Mouse (Mus musculus) gastrocnemius, postnatal 4 days (tissue): ENCODE data around the gene Gm39566. TPM values are rescaled to one million over a fixed set of nuclear protein-coding genes. Genes with fewer than 3 reads are reported as not detected.

Experiments used
- DNase-seq, 2 experiments: peaks; one replicate each; pipeline ENCODE4 v3.0.0; 2021 to 2022; ENCODE audit warnings: low spot score in 2 of 2, mixed read lengths in 2 of 2
- total RNA-seq, 2 experiments: library from RNA; stranded (reverse); gene quantifications; 2 replicates each; pipeline ENCODE4 v1.2.3; 2021

Gene Gm39566
- total RNA-seq, 2 experiments from 2014 or later: not detected

- DNase-seq: no peak
Measured at GRCm38 (mm10) chr11:69799394-69800137, 15.5 kb downstream of the Gm39566 start.

- DNase-seq: no peak
Measured at GRCm38 (mm10) chr11:69797924-69798323, 17.2 kb downstream of the Gm39566 start.

- no peak for DNase-seq
Measured at GRCm38 (mm10) chr11:69795983-69796435, 19.1 kb downstream of the Gm39566 start.

GRCm38 (mm10) chr11:69795168-69795982 is 19.7 kb downstream of the Gm39566 start, which contains the start of gene Chrnb1:
Chrnb1 (minus strand) TSS chr11:69795943.
- DNase-seq: peak; percentile 79 to 92

- no peak for DNase-seq
Measured at GRCm38 (mm10) chr11:69793429-69793828, 21.7 kb downstream of the Gm39566 start.

DNA sequence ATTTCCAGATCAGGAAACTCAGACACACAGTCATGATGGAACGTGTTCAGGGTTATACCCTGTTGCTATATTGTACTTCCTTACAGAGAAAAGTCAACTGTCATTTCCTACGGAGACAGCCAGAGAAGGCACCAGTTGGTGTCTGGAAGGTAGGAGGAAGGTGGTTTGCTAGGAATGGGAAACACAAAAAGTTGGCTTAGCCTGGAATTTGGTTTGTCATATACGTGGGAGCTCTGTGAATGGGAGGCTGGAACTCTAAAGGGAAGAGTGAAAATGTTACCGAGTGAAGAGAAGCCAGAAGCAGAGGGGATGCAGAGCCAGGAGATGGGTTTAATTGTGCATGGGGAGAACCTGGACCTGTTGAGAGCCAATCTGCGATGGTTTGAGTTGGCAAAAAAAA is 23.7 kb downstream of the Gm39566 start:
- no peak for DNase-seq

- no peak for DNase-seq
Measured at GRCm38 (mm10) chr11:69789431-69789830, 25.7 kb downstream of the Gm39566 start.

- no peak for DNase-seq
Measured at GRCm38 (mm10) chr11:69787306-69787705, 27.8 kb downstream of the Gm39566 start.

GRCm38 (mm10) chr11:69784793-69785272 is 30.3 kb downstream of the Gm39566 start:
- DNase-seq: no peak

- no peak for DNase-seq
Measured at GRCm38 (mm10) chr11:69781828-69782227, 33.3 kb downstream of the Gm39566 start.

DNA sequence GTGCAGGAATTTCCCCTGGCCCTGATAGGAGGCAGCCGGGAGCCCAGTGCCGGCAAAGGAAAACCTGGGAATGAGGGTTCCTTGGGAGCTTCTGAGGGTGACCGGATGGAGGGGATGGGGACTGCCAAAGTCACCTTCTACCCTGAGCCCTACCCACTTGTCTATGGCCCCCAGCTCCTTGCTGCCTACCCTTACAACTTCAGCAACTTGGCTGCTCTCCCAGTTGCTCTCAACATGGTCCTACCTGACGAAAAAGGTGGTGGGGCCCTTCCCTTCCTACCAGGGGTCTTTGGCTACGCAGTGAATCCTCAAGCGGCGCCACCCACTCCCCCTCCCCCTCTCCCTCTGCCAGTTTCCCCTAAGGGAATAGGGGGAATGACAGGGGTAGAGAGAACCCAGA is 36.1 kb downstream of the Gm39566 start:
- no peak for DNase-seq

- no peak for DNase-seq
Measured at GRCm38 (mm10) chr11:69778258-69778982, 36.7 kb downstream of the Gm39566 start.

- no peak for DNase-seq
Measured at GRCm38 (mm10) chr11:69777504-69778257, 37.4 kb downstream of the Gm39566 start.

DNA sequence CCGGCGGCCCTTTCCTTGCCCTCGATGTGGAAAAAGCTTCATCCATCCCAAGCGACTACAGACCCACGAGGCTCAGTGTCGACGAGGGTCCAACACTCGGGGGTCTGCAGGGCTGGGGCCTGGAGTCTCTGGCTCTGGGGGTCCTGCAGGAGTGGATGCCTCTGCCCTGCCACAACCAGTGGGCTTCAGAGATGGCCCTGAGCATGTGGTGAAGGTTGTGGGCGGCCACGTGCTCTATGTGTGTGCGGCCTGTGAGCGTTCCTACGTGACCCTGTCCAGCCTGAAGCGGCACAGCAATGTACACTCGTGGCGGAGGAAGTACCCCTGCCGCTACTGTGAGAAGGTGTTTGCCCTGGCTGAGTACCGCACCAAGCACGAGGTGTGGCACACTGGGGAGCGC is 38.6 kb downstream of the Gm39566 start:
- no peak for DNase-seq

DNA sequence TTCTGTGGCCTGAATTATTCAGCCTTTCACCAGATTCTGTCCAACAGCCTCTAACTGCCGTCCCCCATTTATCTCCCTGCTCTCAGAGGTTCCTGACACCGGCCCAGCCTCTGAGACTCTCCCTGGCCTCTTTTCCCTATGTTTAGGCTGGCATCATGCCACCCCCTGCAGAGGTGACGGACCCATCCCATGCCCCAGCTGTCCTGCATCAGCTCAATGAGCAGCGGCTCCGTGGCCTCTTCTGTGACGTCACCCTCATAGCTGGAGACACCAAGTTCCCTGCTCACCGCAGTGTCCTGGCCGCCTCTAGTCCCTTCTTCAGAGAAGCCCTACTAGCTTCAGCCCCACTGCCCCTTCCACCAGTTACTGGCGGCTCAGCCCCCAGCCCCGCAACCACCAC is 39.4 kb downstream of the Gm39566 start:
- DNase-seq: no peak

DNA sequence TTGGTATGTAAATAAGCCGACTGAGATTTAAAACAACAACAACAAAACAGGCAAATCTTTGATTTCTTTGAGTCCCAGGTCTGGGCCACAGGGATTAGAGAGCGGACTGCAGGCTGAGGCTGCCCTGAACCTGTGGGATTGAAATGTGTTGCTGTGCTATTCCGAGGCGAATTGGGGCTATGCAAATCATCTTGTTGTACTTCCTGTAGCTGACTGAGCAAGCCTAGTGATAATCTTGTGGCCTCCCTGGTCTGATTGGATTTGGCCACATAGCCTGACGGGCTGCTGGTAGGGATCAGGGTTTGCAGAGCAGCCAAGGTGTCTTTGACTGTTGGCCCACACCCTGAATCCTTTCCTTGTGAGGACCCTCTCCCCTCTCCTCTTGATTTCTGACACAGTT is 40.1 kb downstream of the Gm39566 start:
- no peak for DNase-seq

DNA sequence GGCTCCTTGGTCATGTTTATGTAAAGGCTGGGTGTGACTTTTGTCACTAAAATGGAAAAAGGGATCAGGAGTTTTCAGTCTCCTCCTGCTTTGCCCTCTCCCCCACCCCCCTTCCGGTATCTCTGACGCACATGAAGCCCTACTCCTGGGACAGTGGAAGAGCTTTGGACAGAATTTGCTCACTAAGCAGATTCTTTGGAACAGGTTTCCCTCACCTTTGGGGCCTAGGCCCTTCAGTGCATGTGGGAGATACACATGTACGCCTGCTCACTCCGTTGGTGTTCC is 47.5 kb downstream of the Gm39566 start:
- no peak for DNase-seq

DNA sequence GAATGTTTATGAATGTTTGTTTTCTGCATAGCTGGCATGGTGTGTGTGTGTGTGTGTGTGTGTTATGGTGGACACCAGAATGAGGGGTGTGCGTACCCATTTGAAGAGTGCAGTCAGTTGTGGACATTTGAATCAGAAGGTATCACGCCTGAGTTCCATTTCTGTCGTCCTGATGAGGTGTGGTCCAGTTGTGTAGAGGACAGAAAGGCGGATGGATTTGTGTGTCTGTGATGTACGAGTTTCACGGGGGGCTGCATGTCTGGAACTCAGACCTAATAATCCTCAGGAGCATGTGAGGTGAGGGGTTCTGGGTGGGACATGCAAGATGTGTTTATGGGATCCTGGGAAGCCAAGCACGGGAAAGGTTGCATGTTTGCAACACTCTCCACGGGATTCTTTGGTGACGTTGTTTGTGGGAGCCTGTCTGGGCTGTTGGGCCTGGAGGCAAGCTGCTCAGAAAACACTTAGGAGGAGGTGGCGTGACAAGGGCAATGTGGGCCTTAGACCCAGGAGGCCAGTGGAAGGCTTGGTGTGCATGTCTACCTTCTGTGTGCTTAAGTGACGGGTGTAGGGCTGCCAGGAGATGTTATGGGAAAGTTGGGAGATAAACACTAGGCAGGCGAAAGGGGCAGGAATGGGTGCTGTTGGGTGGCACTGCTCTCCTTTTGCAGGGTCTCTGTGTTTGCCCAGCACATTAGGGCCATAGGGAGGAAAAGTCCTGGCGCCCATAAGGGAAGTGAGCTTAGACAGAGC is 48.0 kb downstream of the Gm39566 start:
- DNase-seq: no peak

- DNase-seq: peak; percentile 62 to 71
Measured at GRCm38 (mm10) chr11:69766126-69766609, 48.9 kb downstream of the Gm39566 start.
